Mouse (Mus musculus) embryonic facial prominence, embryonic 10.5 days (tissue): ENCODE data around the gene Tpsab1. TPM values are rescaled to one million over a fixed set of nuclear protein-coding genes. Genes with fewer than 3 reads are reported as not detected.

Experiments
- DNase-seq: peaks from one replicate; pipeline ENCODE4 v3.0.0-alpha.2; 2017; ENCODE audit warnings: low spot score
- H3K27ac ChIP-seq: fragments of 300-500 bp; sonication (generic); replicated peaks from 2 replicates; pipeline ENCODE4 v1.5.1; 2016; ENCODE audit warnings: mild to moderate bottlenecking
- H3K27me3 ChIP-seq: fragments of 300-500 bp; sonication (generic); replicated peaks from 2 replicates; pipeline ENCODE4 v1.6.1; 2016; ENCODE audit warnings: low read depth, mild to moderate bottlenecking; ENCODE audit not compliant: poor library complexity, severe bottlenecking
- H3K36me3 ChIP-seq: fragments of 300-500 bp; sonication (generic); replicated peaks from 2 replicates; pipeline ENCODE4 v1.6.1; 2016; ENCODE audit warnings: mild to moderate bottlenecking, moderate library complexity
- H3K4me1 ChIP-seq: fragments of 300-500 bp; sonication (generic); 2 replicates; pipeline ENCODE4 v1.6.1; 2016
- H3K4me3 ChIP-seq: fragments of 300-500 bp; sonication (generic); 2 replicates; pipeline ENCODE4 v1.5.1; 2016; ENCODE audit warnings: mild to moderate bottlenecking, moderate library complexity
- H3K9me3 ChIP-seq: fragments of 300-500 bp; sonication (generic); 2 replicates; pipeline ENCODE4 v1.6.1; 2016; ENCODE audit warnings: mild to moderate bottlenecking
- WGBS: fragments of 180-500 bp; shearing (Covaris S2); methylation state at CpG from one replicate; pipeline ENCODE4 v1.1.7; 2016; 5-methylcytosine and 5-hydroxymethylcytosine counted together
- polyA plus RNA-seq: library from polyadenylated mRNA; unstranded; fragments of >200 nt; fragmentation: Nextera tagmentation; extraction: Ambion mirVana; gene quantifications from 2 replicates; pipeline ENCODE4 v1.2.1, GENCODE M21; 2016

Tpsab1 gene
- polyA plus RNA-seq, 1 experiment from 2014 or later = not detected

GRCm38 (mm10) chr17:25322930-25323329 is 22.4 kb downstream of the Tpsab1 start:
- WGBS = 15% methylated on average over 2 of the region's 2 CpGs
- H3K27ac ChIP-seq = no peak overlapping the region
- H3K36me3 ChIP-seq = no peaks in the 10 kb centered on the region
- peaks cover 12% of the 10 kb centered on the region for H3K4me1 ChIP-seq
- H3K27me3 ChIP-seq = no peaks in the 10 kb centered on the region; the same call in 1 of the 2 replicates
- no peak overlapping the region for H3K4me3 ChIP-seq
- no peak for DNase-seq
- no peaks in the 10 kb centered on the region for H3K9me3 ChIP-seq

GRCm38 (mm10) chr17:25320819-25321218 is 24.5 kb downstream of the Tpsab1 start:
- Histone ChIP-seq H3K4me1 (peaks cover 12% of the 10 kb centered on the region), H3K27me3 (no peaks in the 10 kb centered on the region; the same call in 1 of the 2 replicates), H3K9me3 (no peaks in the 10 kb centered on the region), H3K4me3 (no peak overlapping the region), H3K36me3 (no peaks in the 10 kb centered on the region), H3K27ac (no peak overlapping the region)
- no peak for DNase-seq
- 90% methylated on average over 8 of the region's 8 CpGs for WGBS

GRCm38 (mm10) chr17:25318354-25318753 is 27.0 kb downstream of the Tpsab1 start, which contains the start of gene Prss29:
Gene Prss29, plus strand, starts transcription at chr17:25318654.
- WGBS = 82% methylated on average over 5 of the region's 5 CpGs
- H3K36me3 ChIP-seq = no peaks in the 10 kb centered on the region
- H3K9me3 ChIP-seq = no peaks in the 10 kb centered on the region
- no peak for DNase-seq
- H3K27me3 ChIP-seq = no peaks in the 10 kb centered on the region
- H3K27ac ChIP-seq = no peak within 1 kb of the TSS
- H3K4me3 ChIP-seq = no peak within 1 kb of the TSS
- H3K4me1 ChIP-seq = peaks cover 12% of the 10 kb centered on the region

- Histone ChIP-seq H3K4me3 (no peak within 1 kb of the TSS), H3K36me3 (no peaks in the 10 kb centered on the region), H3K9me3 (no peaks in the 10 kb centered on the region), H3K27me3 (0 out of 2 replicates have a peak, but pooled peaks cover 5% of the 10 kb centered on the region), H3K27ac (no peak within 1 kb of the TSS), H3K4me1 (no peaks in the 10 kb centered on the region)
- no peak for DNase-seq
- WGBS = 84% methylated on average over 4 of the region's 4 CpGs
Observed at GRCm38 (mm10) chr17:25308346-25308745, 37.0 kb downstream of the Tpsab1 start, which contains the start of gene Prss28. Gene Prss28, plus strand, starts transcription at chr17:25308646.

- no peak within 1 kb of the TSS for H3K27ac ChIP-seq
- no peaks in the 10 kb centered on the region for H3K9me3 ChIP-seq
- no peak within 1 kb of the TSS for H3K4me3 ChIP-seq
- H3K36me3 ChIP-seq = no peaks in the 10 kb centered on the region
- no peaks in the 10 kb centered on the region for H3K27me3 ChIP-seq
- 0 out of 2 replicates have a peak, but pooled peaks cover 6% of the 10 kb centered on the region for H3K4me1 ChIP-seq
- WGBS = 87% methylated on average over 5 of the region's 5 CpGs
- DNase-seq = no peak
Observed at GRCm38 (mm10) chr17:25298094-25298493, 47.3 kb downstream of the Tpsab1 start, which contains the start of gene Prss34. Gene Prss34, plus strand, starts transcription at chr17:25298394.

- no peak overlapping the region for H3K27ac ChIP-seq
Observed at GRCm38 (mm10) chr17:25294111-25294510, 51.3 kb downstream of the Tpsab1 start.

GRCm38 (mm10) chr17:25293495-25293894 is 51.9 kb downstream of the Tpsab1 start:
- no peak for DNase-seq

More at GRCm38 (mm10) chr17:25294111-25294510, 51.3 kb downstream of the Tpsab1 start:
- 0 out of 2 replicates have a peak, but pooled peaks cover 6% of the 10 kb centered on the region for H3K4me1 ChIP-seq
- no peaks in the 10 kb centered on the region for H3K36me3 ChIP-seq
- H3K4me3 ChIP-seq = no peak overlapping the region
- WGBS = 52% methylated on average over 1 of the region's 1 CpGs
- H3K9me3 ChIP-seq = no peaks in the 10 kb centered on the region
- H3K27me3 ChIP-seq = no peaks in the 10 kb centered on the region
- no peak for DNase-seq

More at GRCm38 (mm10) chr17:25293495-25293894, 51.9 kb downstream of the Tpsab1 start:
- Histone ChIP-seq H3K27ac (no peak overlapping the region), H3K4me3 (no peak overlapping the region), H3K27me3 (no peaks in the 10 kb centered on the region), H3K36me3 (no peaks in the 10 kb centered on the region), H3K4me1 (0 out of 2 replicates have a peak, but pooled peaks cover 3% of the 10 kb centered on the region), H3K9me3 (no peaks in the 10 kb centered on the region)
- 83% methylated on average over 5 of the region's 5 CpGs for WGBS

Other genes with a start within 250 kb of the Tpsab1 start
- 54.0 and 55.5 TPM in 2 replicates for gene Telo2, start 229.6 kb downstream of the Tpsab1 start, polyA plus RNA-seq
- gene Ptx4, start 224.8 kb downstream of the Tpsab1 start, polyA plus RNA-seq = 0.09 and 0.14 TPM in 2 replicates
- 24.4 and 27.5 TPM in 2 replicates for gene Clcn7, start 212.2 kb downstream of the Tpsab1 start, polyA plus RNA-seq
- gene Ccdc154, start 183.1 kb downstream of the Tpsab1 start, polyA plus RNA-seq = not detected in 2 replicates
- not detected in 2 replicates for gene Gm38655, start 170.1 kb downstream of the Tpsab1 start, polyA plus RNA-seq
- 35.5 and 36.9 TPM in 2 replicates for gene BC003965, start 161.0 kb downstream of the Tpsab1 start, polyA plus RNA-seq
- gene Unkl, start 157.2 kb downstream of the Tpsab1 start, polyA plus RNA-seq = 9.6 and 10.9 TPM in 2 replicates
- gene Gnptg, start 105.4 kb downstream of the Tpsab1 start, polyA plus RNA-seq = 36.1 and 41.5 TPM in 2 replicates
- gene Tsr3, start 105.4 kb downstream of the Tpsab1 start, polyA plus RNA-seq = 75.4 and 78.6 TPM in 2 replicates
- gene Baiap3, start 89.2 kb downstream of the Tpsab1 start, polyA plus RNA-seq = 0.67 and 0.94 TPM in 2 replicates
- gene Ube2i, start 70.9 kb downstream of the Tpsab1 start, polyA plus RNA-seq = 952 and 961 TPM in 2 replicates
- gene Prss34, start 47.2 kb downstream of the Tpsab1 start, polyA plus RNA-seq = not detected in 2 replicates
- not detected in 2 replicates for gene Prss28, start 36.9 kb downstream of the Tpsab1 start, polyA plus RNA-seq
- not detected in 2 replicates for gene Prss29, start 26.9 kb downstream of the Tpsab1 start, polyA plus RNA-seq
- not detected in 2 replicates for gene Tpsb2, start 20.7 kb upstream of the Tpsab1 start, polyA plus RNA-seq
- not detected in 2 replicates for gene Tpsg1, start 23.7 kb upstream of the Tpsab1 start, polyA plus RNA-seq
- gene Cacna1h, start 88.2 kb upstream of the Tpsab1 start, polyA plus RNA-seq = 2.9 and 3.3 TPM in 2 replicates
- gene Tekt4, start 109.1 kb upstream of the Tpsab1 start, polyA plus RNA-seq = 0.33 TPM in 1 of 2 replicates, not detected in the other
- 0.13 and 0.21 TPM in 2 replicates for gene Sstr5, start 151.7 kb upstream of the Tpsab1 start, polyA plus RNA-seq
- gene Sox8, start 225.1 kb upstream of the Tpsab1 start, polyA plus RNA-seq = 12.5 and 13.1 TPM in 2 replicates
- 26.3 and 26.6 TPM in 2 replicates for gene Lmf1, start 233.5 kb upstream of the Tpsab1 start, polyA plus RNA-seq